ENCODE assay signal across 9 mouse cellular contexts in the genomic region with DNA sequence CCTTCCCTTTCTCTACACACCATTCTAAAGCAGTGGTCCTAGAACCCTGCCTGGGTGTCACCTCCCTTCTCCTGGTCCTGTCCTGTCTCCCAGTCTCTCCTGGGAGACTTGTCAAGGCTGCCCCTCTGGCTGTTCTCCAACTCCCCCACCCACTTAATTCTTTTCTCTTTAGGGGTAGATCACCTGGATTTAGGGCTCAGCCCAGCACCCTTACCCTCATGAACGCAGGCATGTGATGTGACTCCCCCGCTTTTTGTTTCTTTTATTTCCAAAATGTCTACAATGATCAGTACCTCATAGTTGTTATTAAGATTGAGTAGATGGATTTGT. TPM values are rescaled to one million over a fixed set of nuclear protein-coding genes. Genes with fewer than 3 reads are reported as not detected.
DNase-seq lines count a peak whose midpoint lies in the region; ATAC-seq and TF ChIP-seq lines count a peak whose summit lies in the region.
"Had no signal": no experiment of that assay in that cellular context is flagged by ENCODE, and none has a peak within 500 bp of the region (broad histone marks: within the 10 kb centered on the region; RNA-seq: fewer than 3 reads in every experiment).

No protein-coding gene starts in this region.

- peaks cover 39% of the 10 kb centered on the region for H3K4me1 ChIP-seq in kidney, adult 2 months (ENCODE audit: control insufficient read depth, insufficient read depth, low read length)
- peaks cover 79% of the 10 kb centered on the region for H3K4me1 ChIP-seq in embryonic facial prominence, embryonic 10.5 days
- H3K4me1 ChIP-seq in hindbrain, embryonic 11.5 days (replicated peaks; ENCODE audit: control insufficient read depth, insufficient read depth, low read length): peaks cover 8% of the 10 kb centered on the region; the same call in 1 of the 2 replicates

- no peak for DNase-seq in kidney, adult 2 months
- no peak for DNase-seq in kidney, adult 9 months
- DNase-seq in embryonic facial prominence, embryonic 10.5 days (ENCODE audit: low spot score): no peak
- no peak for DNase-seq in hindbrain, embryonic 11.5 days (ENCODE audit: low spot score)
- no peak for DNase-seq in cerebellum, adult 18-20 months
- DNase-seq in left cerebral cortex, postnatal 10 days (ENCODE audit: extremely low spot score in 1 of 2, low spot score in 2 of 2): no peak
- DNase-seq in thymus, postnatal 10 days (ENCODE audit: low spot score in 2 of 2): no peak
- DNase-seq: right cerebral cortex, postnatal 25 days had no signal

- TF ChIP-seq CTCF in kidney, adult 2 months (conservative IDR thresholded peaks at IDR 0.05; ENCODE audit: insufficient read depth, insufficient read length, low read depth, low read length): no peak

- no peaks in the 10 kb centered on the region for H3K9me3 ChIP-seq in embryonic facial prominence, embryonic 10.5 days
- H3K9me3 ChIP-seq in hindbrain, embryonic 11.5 days (ENCODE audit: control insufficient read depth, low read length): no peaks in the 10 kb centered on the region

- H3K4me3 ChIP-seq in kidney, adult 2 months (ENCODE audit: insufficient read depth, low read depth, low read length): peak overlapping the region; percentile 91
- H3K4me3 ChIP-seq in embryonic facial prominence, embryonic 10.5 days: peak overlapping the region; percentile 70
- H3K4me3 ChIP-seq in hindbrain, embryonic 11.5 days (ENCODE audit: low read depth, low read length): peak overlapping the region; percentile 51; the same call in 1 of the 2 replicates
- peak overlapping the region; percentile 98 for H3K4me3 ChIP-seq in macrophage (ENCODE audit: inconsistent target)

- H3K4me2 ChIP-seq in hindbrain, embryonic 11.5 days (replicated peaks; ENCODE audit: low read depth, low read length): peak overlapping the region; percentile 77

- ATAC-seq in hindbrain, embryonic 11.5 days (ENCODE audit: low FRiP score): no peak

- no peak overlapping the region for H3K27ac ChIP-seq in kidney, adult 2 months (ENCODE audit: insufficient read depth, low read depth, low read length)
- H3K27ac ChIP-seq in embryonic facial prominence, embryonic 10.5 days (replicated peaks): peak overlapping the region; percentile 90
- no peak overlapping the region for H3K27ac ChIP-seq in hindbrain, embryonic 11.5 days (ENCODE audit: low read depth, low read length)
- peak overlapping the region; percentile 98 for H3K27ac ChIP-seq in macrophage

- H3K36me3 ChIP-seq in kidney, adult 2 months (ENCODE audit: control insufficient read depth, insufficient read depth, low read length): no peaks in the 10 kb centered on the region
- 0 out of 2 replicates have a peak, but pooled peaks cover 3% of the 10 kb centered on the region for H3K36me3 ChIP-seq in embryonic facial prominence, embryonic 10.5 days (replicated peaks)
- no peaks in the 10 kb centered on the region for H3K36me3 ChIP-seq in hindbrain, embryonic 11.5 days (ENCODE audit: control insufficient read depth, insufficient read depth, low read length)
- H3K36me3 ChIP-seq in macrophage (ENCODE audit: inconsistent target): no peaks in the 10 kb centered on the region

- WGBS in kidney, adult 2 months: 74% methylated on average over 2 of the region's 2 CpGs
- WGBS in embryonic facial prominence, embryonic 10.5 days: 79% methylated on average over 2 of the region's 2 CpGs
- 79% methylated on average over 2 of the region's 2 CpGs for WGBS in hindbrain, embryonic 11.5 days
- 44% methylated on average over 2 of the region's 2 CpGs for WGBS in macrophage (ENCODE audit: missing documents)

- no peak overlapping the region for H3K9ac ChIP-seq in hindbrain, embryonic 11.5 days (ENCODE audit: low read depth, low read length)

- intact Hi-C loops in left cerebral cortex, postnatal 10 days (cut with DNase I): no loop called here

- H3K27me3 ChIP-seq in kidney, adult 2 months (replicated peaks; ENCODE audit: control insufficient read depth, insufficient read depth, low read length): no peaks in the 10 kb centered on the region
- peaks cover 10% of the 10 kb centered on the region for H3K27me3 ChIP-seq in embryonic facial prominence, embryonic 10.5 days (replicated peaks; ENCODE audit: low read depth, poor library complexity, severe bottlenecking)
- H3K27me3 ChIP-seq in hindbrain, embryonic 11.5 days (ENCODE audit: control insufficient read depth, insufficient read depth, low read length): no peaks in the 10 kb centered on the region

- peaks cover 67% of the 10 kb centered on the region for H3K79me2 ChIP-seq in macrophage (ENCODE audit: inconsistent target)

- TF ChIP-seq POLR2A in kidney, adult 2 months (IDR thresholded peaks at IDR 0.05; ENCODE audit: low read depth, low read length): no peak

RNA-seq across cellular contexts. Expression of gene Tnfrsf1a, which starts 1.8 kb away (rescaled TPM):
- 98.6 and 109 TPM in 2 replicates for polyA plus RNA-seq in kidney, adult 2 months (2012; rRNA removed)
- polyA plus RNA-seq in embryonic facial prominence, embryonic 10.5 days (2016; fragmentation: Nextera tagmentation; extraction: Ambion mirVana): 33.4 and 34.8 TPM in 2 replicates
- polyA plus RNA-seq in hindbrain, embryonic 11.5 days (2014; fragmentation: Nextera tagmentation; extraction: Ambion mirVana): 25.2 and 25.9 TPM in 2 replicates
- 10 to 100 TPM; 29.7 to 99.0 (median 73.5) TPM for total RNA-seq in macrophage (2018; cell fraction: chromatin; rRNA removed)
- 100 to 1,000 TPM; 110 to 188 (median 152) TPM for total RNA-seq in macrophage (2018; cell fraction: cytosol; rRNA removed)
- 100 to 1,000 TPM in 20 of 26 experiments, 10 to 100 TPM in 6; 88.2 to 190 (median 134) TPM for total RNA-seq in macrophage (2018; cell fraction: nucleus; rRNA removed)
- polyA plus RNA-seq in macrophage (2018): 140 to 157 TPM (median 155 TPM) in 3 replicates
- total RNA-seq in left cerebral cortex, postnatal 10 days (2021): 10 to 100 TPM in 1 of 2 experiments, 1 to 10 TPM in 1; 9.4 to 11.8 TPM

RNA-seq across cellular contexts. Expression of gene Plekhg6, which starts 29.6 kb away (rescaled TPM):
- polyA plus RNA-seq in kidney, adult 2 months (2012; rRNA removed): 6.1 and 7.1 TPM in 2 replicates
- 0.21 and 0.32 TPM in 2 replicates for polyA plus RNA-seq in embryonic facial prominence, embryonic 10.5 days (2016; fragmentation: Nextera tagmentation; extraction: Ambion mirVana)
- 0.06 and 0.19 TPM in 2 replicates for polyA plus RNA-seq in hindbrain, embryonic 11.5 days (2014; fragmentation: Nextera tagmentation; extraction: Ambion mirVana)
- under 1 TPM in 1 of 26 experiments, not detected in 25; 0.33 TPM for total RNA-seq in macrophage (2018; cell fraction: chromatin; rRNA removed)
- total RNA-seq in macrophage (2018; cell fraction: cytosol; rRNA removed): not detected
- total RNA-seq in macrophage (2018; cell fraction: nucleus; rRNA removed): not detected
- polyA plus RNA-seq in macrophage (2018): not detected in 3 replicates
- total RNA-seq in left cerebral cortex, postnatal 10 days (2021): under 1 TPM; 0.14 to 0.24 TPM

RNA-seq across cellular contexts. Expression of gene Scnn1a, which starts 30.5 kb away (rescaled TPM):
- polyA plus RNA-seq in kidney, adult 2 months (2012; rRNA removed): 83.5 and 89.5 TPM in 2 replicates
- polyA plus RNA-seq in embryonic facial prominence, embryonic 10.5 days (2016; fragmentation: Nextera tagmentation; extraction: Ambion mirVana): 0.57 and 0.87 TPM in 2 replicates
- polyA plus RNA-seq in hindbrain, embryonic 11.5 days (2014; fragmentation: Nextera tagmentation; extraction: Ambion mirVana): 0.45 and 0.96 TPM in 2 replicates
- 1 to 10 TPM in 25 of 26 experiments, under 1 TPM in 1; 0.74 to 8.4 (median 3.2) TPM for total RNA-seq in macrophage (2018; cell fraction: chromatin; rRNA removed)
- total RNA-seq in macrophage (2018; cell fraction: cytosol; rRNA removed): 1 to 10 TPM in 25 of 26 experiments, under 1 TPM in 1; 0.86 to 2.6 (median 1.5) TPM
- total RNA-seq in macrophage (2018; cell fraction: nucleus; rRNA removed): 1 to 10 TPM in 25 of 26 experiments, under 1 TPM in 1; 0.58 to 6.0 (median 2.6) TPM
- 0.93 to 1.8 TPM (median 1.3 TPM) in 3 replicates for polyA plus RNA-seq in macrophage (2018)
- total RNA-seq in left cerebral cortex, postnatal 10 days (2021): 1 to 10 TPM; 2.0 to 2.3 TPM

RNA-seq across cellular contexts. Expression of gene Ltbr, which starts 37.3 kb away (rescaled TPM):
- 97.1 and 116 TPM in 2 replicates for polyA plus RNA-seq in kidney, adult 2 months (2012; rRNA removed)
- polyA plus RNA-seq in embryonic facial prominence, embryonic 10.5 days (2016; fragmentation: Nextera tagmentation; extraction: Ambion mirVana): 26.9 and 28.8 TPM in 2 replicates
- 17.9 and 19.0 TPM in 2 replicates for polyA plus RNA-seq in hindbrain, embryonic 11.5 days (2014; fragmentation: Nextera tagmentation; extraction: Ambion mirVana)
- total RNA-seq in macrophage (2018; cell fraction: chromatin; rRNA removed): 10 to 100 TPM in 25 of 26 experiments, 1 to 10 TPM in 1; 9.9 to 76.7 (median 35.1) TPM
- total RNA-seq in macrophage (2018; cell fraction: cytosol; rRNA removed): 10 to 100 TPM; 42.1 to 80.0 (median 63.8) TPM
- total RNA-seq in macrophage (2018; cell fraction: nucleus; rRNA removed): 10 to 100 TPM; 27.8 to 92.3 (median 45.0) TPM
- 54.9 to 70.4 TPM (median 60.9 TPM) in 3 replicates for polyA plus RNA-seq in macrophage (2018)
- 1 to 10 TPM; 9.4 to 9.7 TPM for total RNA-seq in left cerebral cortex, postnatal 10 days (2021)

Comparison
In these comparisons a context has a peak if more than half of its experiments do, and no peak if none do; other contexts are left out.
1. H3K27ac ChIP-seq: peak in embryonic facial prominence, embryonic 10.5 days (single experiment) and macrophage (single experiment); none in kidney, adult 2 months (single experiment) and hindbrain, embryonic 11.5 days (single experiment).
2. RNA of gene Scnn1a, which starts 30.5 kb away (polyA plus RNA-seq): 83.5 to 89.5 TPM in kidney, adult 2 months; 0.93 to 1.8 TPM in macrophage, 0.45 to 0.96 TPM in hindbrain, embryonic 11.5 days and 0.57 to 0.87 TPM in embryonic facial prominence, embryonic 10.5 days; every median in the first group is over 10 times any median in the second.
3. Peak in every context shown above with its lines, with median percentiles within 50 percentile points of each other: H3K4me3 ChIP-seq.